Mouse (Mus musculus): ENCODE data around the gene Prss56. TPM values are rescaled to one million over a fixed set of nuclear protein-coding genes. Genes with fewer than 3 reads are reported as not detected.

The Prss56 gene
- polyA plus RNA-seq, 1 experiment from 2014 or later: not detected

Other genes starting within 250 kb of the Prss56 start
- not detected in 2 replicates for gene Alppl2, start 93.4 kb upstream of the Prss56 start, polyA plus RNA-seq (2016; fragmentation: Nextera tagmentation; extraction: Ambion mirVana)
- gene Alpi, start 81.7 kb upstream of the Prss56 start, polyA plus RNA-seq (2016; fragmentation: Nextera tagmentation; extraction: Ambion mirVana): not detected in 2 replicates
- gene Akp3, start 58.3 kb upstream of the Prss56 start, polyA plus RNA-seq (2016; fragmentation: Nextera tagmentation; extraction: Ambion mirVana): not detected in 2 replicates
- gene Ecel1, start 26.8 kb upstream of the Prss56 start, polyA plus RNA-seq (2016; fragmentation: Nextera tagmentation; extraction: Ambion mirVana): 0.22 and 0.50 TPM in 2 replicates
- gene Chrnd, start 7.3 kb downstream of the Prss56 start, polyA plus RNA-seq (2016; fragmentation: Nextera tagmentation; extraction: Ambion mirVana): 0.08 TPM in 1 of 2 replicates, not detected in the other
- gene Chrng, start 21.3 kb downstream of the Prss56 start, polyA plus RNA-seq (2016; fragmentation: Nextera tagmentation; extraction: Ambion mirVana): 0.73 and 1.8 TPM in 2 replicates
- gene Eif4e2, start 30.6 kb downstream of the Prss56 start, polyA plus RNA-seq (2016; fragmentation: Nextera tagmentation; extraction: Ambion mirVana): 141 and 145 TPM in 2 replicates
- gene Efhd1, start 81.0 kb downstream of the Prss56 start, polyA plus RNA-seq (2016; fragmentation: Nextera tagmentation; extraction: Ambion mirVana): 0.10 and 0.47 TPM in 2 replicates
- 31.4 and 35.1 TPM in 2 replicates for gene Gigyf2, start 143.7 kb downstream of the Prss56 start, polyA plus RNA-seq (2016; fragmentation: Nextera tagmentation; extraction: Ambion mirVana)
- gene Kcnj13, start 211.4 kb downstream of the Prss56 start, polyA plus RNA-seq (2016; fragmentation: Nextera tagmentation; extraction: Ambion mirVana): 0.18 TPM in 1 of 2 replicates, not detected in the other